Mouse (Mus musculus) naive thymus-derived CD4-positive, alpha-beta T cell, adult 2 months (primary cell): ENCODE measurements around the gene Mrpl35.
"Not testable (repeated sequence)": the region's sequence is repeated elsewhere in the genome, so short reads cannot be mapped to it uniquely, and the experiment has no call there.

Experiments used
- DNase-seq: peaks from one replicate; pipeline ENCODE4 v3.0.0-alpha.2; 2011; ENCODE audit warnings: low read depth

The Mrpl35 gene

DNA sequence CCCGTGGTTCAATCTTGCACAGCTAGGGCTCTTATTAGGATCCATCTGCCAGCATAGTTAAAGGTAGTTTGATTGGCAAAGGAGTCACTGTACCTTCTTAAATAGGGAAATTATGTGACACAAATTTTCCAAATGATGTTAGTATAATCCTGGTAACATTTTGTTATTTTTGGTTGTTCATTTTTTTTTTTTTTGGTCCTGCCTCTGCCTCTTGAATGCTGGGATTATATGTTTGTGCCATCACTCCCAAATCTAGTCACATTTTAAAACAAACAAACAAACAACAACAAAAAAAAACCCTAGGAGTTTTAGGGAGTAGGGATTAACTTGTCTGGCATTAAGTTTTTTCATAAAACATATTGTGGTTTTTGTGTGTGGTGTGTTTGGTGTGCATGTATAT is at the start of gene Mrpl35:
Gene Mrpl35, minus strand, starts transcription at position 101 of the 400 bp plus-strand sequence.
- no peak for DNase-seq

DNA sequence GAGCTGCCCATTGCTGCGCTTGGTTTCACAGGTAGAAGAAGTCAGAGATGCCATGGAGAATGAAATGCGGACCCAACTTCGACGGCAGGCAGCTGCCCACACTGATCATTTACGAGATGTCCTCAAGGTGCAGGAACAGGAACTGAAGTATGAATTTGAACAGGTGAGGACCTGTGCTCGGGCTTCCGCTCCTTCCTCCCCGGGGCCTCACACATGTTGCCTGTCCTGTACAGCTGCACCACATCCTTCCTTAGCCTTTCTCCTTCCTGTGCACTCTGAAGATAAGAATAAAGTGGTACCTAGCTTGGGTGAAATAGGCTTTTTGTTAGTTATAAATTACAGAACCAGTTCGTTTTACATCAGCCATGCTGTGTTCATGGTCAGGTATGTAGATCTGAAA is 44.6 kb upstream of the Mrpl35 start:
- peak; percentile 44 for DNase-seq

DNA sequence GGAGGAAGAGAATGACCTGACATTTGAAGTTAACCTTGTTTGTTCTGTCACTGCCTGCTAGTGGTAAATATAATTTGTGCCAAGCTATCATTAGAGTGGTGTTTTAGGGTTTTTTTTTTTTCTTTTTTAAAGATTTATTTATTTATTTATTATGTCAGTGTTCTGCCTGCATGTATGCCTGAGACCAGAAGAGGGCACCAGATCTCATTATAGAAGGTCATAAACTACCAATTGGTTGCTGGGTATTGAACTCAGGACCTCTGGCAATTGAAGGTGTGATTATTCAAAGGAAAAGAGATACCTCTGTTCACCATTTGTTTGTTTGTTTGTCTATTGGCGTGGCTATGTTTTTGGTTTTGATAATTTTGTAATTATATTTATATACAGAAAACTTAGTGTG is 42.0 kb upstream of the Mrpl35 start:
- peak; percentile 60 for DNase-seq

DNA sequence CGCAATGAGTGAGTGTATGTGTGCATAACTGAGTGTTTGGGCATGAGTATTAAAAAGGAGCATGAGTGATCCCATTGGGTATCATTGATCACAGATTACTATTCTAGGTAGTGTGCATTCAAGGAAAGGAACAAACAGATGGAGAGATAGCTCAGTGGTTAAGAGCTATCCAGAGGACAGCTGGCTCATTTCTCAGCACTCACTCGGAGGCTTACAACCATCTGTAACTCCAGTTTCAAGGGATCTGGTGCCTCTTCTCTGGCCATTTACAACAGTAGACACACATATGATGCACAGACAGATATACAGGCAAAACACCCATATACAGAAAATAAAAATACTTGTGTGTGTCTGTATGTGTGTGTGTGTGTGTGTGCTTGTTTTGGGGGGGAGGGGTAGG is 41.0 kb upstream of the Mrpl35 start:
- no peak for DNase-seq

DNA sequence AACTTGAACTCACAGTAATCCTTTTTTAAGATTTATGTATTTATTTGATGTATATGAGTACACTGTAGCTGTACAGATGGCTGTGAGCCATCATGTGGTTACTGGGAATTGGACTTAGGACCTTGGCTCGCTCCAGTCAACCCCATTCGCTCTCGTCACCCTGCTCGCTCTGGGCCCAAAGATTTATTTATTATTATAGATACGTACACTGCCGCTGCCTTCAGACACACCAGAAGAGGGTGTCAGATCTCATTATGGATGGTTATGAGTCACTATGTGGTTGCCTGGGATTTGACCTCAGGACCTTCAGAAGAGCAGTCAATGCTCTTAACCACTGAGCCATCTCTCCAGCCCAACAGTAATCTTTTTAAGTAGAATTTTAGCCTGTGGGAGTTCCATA is 20.1 kb upstream of the Mrpl35 start:
- not testable (repeated sequence) for DNase-seq

DNA sequence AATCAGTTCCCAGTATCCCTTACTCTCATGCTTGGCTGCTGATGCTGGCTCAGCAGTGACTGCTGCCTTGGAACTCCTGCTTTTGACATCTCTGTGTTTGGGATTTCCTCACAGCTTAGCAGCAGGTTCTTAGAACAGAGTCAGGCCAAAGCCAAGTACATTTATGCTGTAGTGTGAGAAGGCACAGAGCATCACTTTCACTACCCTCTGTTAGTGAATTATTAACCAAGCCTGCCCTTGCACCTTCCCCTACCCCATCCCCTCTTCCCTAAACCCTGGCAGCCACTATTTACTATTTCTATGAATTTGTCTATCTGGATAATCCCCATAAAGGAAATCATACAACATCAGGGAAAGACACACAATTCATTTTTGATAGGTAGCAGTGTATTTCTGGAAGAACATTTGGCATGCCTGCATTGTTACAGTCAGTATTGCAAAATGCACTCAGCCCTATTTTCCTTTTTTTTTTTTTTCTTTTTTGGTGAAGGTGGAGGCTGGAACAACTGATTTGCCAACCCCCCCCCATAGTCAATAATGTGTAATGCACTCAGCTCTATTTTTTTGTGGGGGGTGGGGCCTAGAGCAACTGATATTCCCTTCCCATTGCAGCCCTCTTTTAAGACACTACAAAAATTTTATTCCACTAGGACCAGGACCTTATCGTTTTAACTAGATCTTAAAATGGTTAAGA is 14.0 kb upstream of the Mrpl35 start:
- no peak for DNase-seq

DNA sequence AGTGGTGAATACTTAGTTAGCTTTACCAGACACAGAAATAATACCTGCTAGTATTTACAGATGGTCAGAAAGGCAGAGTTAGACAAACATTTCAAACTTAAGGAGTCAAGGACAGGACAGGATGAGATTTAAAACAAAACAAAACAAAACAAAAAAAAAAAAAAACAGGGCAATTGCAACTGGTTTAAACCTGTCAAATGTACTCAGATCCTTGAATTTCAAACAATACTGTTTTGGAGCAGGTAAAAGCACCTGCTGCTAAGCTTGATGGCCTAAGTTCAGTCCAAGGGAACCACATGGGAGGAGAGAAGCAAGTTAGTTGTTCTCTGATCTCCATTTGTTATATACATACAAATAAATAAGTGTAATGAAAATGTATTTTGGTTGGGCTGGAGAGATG is 13.0 kb upstream of the Mrpl35 start:
- no peak for DNase-seq

DNA sequence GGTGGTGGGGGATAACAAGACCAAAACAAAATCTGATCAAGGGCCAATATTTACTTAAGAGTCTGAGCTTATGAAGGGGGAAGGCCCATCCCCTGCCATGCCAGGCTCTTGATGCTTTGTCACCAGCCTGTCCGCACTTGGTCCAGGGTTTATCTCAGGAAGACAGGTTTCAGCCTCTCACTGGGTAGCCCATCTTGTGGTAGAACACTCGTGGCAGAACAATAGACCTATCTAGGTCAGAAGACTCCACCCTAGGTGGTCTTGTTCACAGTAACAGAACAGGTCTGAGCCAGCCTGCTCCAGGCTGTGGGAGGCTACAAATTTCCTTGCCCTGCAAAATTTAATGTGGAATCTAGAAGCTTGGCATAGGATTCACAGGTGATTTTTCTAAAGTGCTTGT is 10.0 kb upstream of the Mrpl35 start:
- no peak for DNase-seq

DNA sequence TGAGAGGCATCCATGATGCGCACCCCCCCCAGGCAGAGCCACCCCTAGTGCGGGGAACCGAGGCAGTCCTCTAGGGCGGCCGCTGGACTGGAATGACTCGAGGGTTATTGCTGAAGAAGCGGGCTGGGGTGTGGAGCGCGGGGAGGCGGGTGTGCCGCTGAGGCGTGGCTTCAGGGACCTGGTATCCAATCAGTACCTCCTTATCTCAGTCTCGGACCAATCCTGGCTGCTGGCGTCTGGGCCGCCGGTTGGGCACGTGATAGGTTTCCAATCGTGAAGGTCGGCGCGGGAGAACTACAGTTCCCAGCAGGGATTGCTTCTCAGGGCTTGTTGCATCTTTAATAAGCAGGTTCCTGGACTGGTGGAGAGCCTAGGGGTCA is 4.8 kb upstream of the Mrpl35 start:
- peak; percentile 95 for DNase-seq

DNA sequence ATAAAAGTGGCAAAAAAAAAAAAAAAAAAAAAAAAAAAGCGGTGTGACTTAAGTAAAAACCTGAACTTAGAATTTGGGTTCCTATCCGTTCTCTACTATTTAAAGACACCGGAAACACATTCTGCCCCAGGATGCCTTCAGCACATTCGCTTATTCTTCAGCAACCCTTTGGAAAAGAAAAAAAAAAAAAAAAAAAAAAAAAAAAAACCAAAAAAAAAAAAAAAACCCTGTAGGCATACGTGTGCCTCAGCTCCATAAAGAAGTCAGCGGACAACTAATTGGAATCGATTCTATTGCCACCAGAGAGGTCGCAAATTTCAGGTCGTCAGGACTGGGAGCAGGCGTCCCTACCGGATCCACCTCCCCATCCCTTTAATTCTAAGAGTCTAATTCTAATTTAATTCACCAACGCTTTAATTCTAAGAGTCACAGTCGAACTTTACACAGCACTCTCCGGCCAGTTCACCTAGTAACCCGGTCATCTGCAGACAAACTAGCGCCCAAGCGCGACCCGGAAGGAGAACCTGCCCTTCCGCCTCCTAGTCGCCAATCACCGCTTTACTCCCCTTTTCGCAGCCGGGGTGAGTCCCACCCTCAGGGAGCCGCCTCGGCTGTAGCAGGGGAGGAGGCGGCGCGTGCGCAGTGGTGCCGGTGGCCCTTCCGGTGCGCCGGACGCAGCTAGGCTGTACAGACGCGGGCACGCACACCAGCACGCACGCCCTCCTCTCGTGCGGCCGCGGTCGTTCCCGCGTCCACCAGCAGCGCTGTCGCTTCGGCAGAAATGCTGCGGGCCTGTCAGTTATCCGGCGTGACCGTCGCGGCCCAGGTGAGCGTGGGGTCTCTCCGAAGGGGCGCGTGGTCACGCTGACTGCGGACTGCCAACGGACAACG is 4.2 kb upstream of the Mrpl35 start, which contains the start of gene Immt:
Gene Immt, plus strand, starts transcription at position 642 of the 891 bp plus-strand sequence.
- DNase-seq: peak; percentile 93

DNA sequence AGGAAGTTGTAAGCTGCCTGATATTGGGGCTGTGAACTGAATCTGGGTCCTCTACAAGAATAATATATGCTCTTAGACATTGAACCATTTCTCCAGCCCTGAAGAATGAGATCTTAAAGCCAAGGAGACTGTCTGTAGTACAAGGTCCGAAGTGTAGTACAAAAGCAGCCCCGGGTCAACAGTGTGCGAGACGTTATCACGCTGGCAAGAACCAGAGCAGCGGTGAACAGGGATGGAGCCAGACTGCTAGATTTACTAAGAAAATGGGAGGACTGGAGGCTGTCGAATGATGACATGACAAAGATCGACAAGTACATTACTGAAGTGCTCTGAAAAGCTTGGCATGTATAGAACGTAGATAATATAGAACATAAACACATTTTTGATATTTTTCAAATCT is 3.0 kb upstream of the Mrpl35 start:
- no peak for DNase-seq

DNA sequence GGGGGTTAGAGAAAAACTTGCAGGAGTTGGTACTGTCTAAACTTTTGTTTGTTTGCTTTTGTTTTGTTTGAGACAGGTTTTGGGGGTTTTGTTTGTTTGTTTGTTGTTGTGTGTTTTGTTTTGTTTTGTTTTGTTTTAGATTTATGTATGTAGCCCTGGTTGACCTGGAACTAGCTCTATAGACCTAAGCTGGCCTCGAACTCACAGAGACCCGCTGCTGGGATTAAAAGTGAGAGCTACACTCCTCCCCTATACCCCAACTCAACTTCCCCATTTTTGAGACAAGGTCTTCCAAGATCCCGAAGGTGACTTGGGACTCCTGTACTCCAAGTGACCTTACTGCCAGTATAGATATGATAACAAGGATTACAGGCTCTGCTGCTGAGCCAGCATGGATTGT is 2.8 kb downstream of the Mrpl35 start:
- DNase-seq: no peak

DNA sequence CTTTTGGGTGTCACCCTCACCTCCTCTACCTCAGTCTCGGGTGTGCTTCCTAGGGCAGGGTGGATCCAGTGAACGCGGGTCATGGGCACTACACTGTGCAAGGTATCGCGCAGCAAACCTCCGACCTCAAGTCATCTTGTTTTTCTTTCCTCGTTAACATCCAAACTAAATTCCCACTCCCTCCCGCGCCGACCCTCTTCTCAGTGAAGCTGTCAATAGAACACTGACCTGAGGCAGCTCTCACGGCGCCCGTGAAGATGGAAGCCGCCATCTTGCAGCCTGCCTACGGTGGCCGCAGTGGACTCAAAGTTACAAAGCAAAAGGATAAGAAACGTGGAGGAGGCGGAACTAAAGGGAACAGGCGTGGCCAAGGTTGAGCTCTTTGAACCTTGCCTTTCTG is 3.3 kb downstream of the Mrpl35 start:
- DNase-seq: peak; percentile 91

DNA sequence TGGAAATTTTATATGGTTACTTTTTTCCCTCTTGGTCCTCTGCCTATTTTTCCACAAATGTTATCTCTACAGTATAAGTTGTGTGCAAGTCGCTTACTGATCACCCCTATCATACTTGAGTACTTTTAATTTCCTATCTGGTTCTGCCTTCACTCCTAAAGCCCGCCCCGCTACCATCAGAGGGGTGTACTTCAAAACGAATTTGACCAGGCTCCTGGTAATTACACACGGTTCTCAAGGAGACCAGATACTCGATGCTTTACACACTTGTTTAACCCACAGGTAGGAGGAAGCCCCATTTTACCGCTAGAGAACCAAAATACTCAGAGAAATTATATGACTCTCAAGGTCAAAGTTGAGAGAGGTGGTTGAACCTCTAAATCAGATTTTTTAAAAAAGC is 3.7 kb downstream of the Mrpl35 start:
- DNase-seq: no peak

DNA sequence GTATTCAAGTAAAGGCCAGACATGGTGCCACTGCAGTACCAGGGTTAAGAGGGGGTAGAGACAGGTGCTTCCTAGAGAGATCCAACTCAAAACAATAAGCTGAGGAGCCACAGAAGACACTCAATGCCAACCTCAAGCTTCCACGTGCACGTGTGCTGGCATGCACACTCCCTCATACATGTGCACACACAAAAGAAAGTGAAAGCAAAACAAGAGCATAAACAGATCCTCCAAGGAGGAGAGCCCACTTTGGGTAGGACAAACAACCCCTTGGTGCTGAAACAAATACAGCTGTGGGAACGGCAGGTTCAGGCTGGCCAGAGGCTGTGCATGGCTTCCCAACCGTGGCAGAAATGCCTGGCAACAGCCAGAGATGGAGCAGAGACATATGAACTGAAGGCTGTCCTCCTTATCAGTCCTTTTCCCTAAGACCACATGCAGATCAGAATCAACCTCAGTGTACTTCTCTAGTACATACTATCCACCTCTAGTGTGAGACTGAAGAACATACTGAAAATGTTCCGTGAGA is 6.9 kb downstream of the Mrpl35 start:
- no peak for DNase-seq

DNA sequence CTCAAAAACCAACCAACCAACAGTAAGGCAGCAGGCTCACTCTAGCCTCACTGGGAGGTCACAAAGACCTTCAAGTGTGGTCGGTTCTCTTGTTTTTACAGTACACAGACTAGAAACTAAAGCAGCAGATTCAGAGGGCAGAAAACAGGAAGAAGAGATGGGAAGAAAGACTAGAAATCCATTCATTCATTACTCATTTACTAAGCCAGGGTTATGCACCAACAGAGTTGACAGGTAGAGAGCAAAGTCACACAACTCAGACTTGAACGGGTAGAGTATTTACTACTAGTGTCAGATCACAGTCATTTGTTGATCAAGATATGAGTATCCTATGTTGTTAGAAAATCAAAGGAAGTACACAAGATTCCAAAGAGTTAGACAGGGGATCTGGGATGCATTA is 13.9 kb downstream of the Mrpl35 start:
- DNase-seq: no peak

DNA sequence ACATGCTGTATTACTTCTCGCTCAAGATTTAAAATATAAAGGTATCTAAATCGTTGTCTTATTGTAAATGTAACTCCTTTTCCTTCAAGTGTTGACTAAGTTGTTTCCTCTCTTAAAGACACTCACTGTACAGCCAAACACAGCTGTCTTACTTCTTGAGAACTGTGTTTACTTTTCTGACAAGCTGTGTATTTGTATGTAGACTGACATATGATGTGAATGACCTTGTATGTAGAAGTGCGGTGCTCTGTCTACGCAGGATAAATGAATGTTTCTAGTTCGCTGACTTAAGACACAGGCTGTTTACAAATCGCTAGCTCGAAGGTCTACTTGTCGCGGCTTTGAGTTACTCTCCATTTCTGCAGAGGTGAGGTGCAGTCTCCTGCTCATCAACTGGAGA is 16.9 kb downstream of the Mrpl35 start:
- no peak for DNase-seq

DNA sequence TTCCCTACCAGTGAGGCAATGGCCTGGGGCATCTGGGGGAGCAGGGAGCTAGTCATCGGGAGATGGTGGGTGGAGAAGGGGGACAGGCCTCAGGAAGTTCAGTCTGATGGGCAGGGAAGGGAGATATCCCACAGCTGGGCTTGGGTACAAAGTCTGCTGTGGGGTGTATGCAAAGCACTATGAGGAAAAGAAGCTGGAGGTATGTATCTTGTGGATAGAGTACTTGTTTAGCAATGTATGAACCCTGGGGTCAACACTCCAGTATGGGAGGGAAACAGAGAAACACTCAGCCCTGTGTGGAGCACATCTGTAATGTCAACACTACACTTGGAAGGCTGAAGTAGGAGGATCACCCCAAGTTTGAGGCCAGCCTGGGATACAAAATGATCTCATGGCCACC is 20.1 kb downstream of the Mrpl35 start:
- no peak for DNase-seq

DNA sequence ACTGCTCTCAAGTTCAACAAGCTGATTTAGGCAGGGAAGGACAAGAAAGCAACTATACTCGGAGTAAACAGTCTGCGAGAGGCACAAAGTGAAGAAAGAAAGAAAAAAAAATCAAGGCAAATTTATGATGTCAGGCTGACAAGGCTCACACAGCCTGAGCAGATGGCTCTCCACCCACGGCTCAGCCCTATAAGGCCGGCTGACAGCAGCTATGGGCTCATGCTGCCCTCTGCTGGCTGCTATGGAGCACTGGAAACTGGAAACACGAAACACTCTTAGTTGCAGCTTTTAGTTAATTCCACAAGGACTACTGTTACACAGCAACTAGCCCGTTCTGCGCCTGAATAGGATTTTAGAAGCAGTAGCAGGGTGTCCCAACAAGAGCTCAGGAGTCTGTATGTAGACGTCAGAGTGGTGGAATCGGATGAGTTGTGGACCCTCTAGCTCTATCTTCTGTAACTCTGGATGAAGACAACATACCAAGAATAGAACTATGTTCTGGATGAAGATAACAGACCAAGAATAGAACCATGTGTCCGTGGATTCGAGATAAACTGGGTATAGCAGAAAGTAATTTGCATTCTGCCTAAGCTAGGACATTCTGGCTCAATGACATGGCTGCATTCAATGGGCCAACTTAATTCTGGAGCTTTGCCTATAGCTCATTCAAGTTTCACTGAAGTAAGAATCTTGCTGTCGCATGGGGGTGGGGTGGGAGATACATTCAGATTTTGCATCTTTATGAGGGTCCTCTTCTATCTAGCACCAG is 22.5 kb downstream of the Mrpl35 start:
- DNase-seq: peak; percentile 83

DNA sequence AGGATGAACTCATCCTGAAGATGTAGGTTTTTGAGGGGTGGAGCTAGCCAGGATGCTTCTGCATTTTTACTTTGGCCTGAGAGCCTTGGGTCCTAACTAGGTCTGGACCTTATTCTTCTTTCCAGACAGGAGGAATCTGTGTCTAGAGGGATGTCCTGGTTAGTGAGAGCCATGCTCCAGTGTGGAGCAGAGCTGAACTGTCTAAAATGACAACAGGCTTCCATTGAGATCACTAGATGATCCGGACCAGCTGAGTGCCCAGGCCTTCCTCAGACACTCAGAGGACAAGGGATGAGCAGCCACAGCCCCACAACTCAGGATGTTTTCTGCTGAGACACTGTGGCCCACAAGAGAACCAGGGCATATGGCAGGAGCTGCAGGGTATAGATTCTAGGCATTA is 23.2 kb downstream of the Mrpl35 start:
- DNase-seq: no peak

DNA sequence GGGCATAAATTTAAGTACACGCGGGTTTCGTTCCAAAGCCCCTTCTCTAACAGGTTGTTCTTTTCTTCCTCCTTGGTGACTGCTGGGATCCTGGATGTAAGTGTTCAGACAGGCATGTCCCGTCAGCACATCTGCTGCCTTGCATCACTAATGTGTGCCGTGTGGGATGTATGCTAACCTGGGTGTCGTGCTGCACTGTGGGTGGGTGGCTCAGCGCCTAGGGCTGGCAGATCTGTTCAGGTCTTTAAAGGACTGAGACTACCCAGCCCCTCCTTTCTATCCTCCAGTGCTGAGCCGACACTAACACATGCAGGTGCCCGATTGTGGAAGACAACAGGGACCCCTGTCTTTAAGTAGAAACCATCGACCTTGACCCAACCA is 25.1 kb downstream of the Mrpl35 start:
- DNase-seq: no peak

DNA sequence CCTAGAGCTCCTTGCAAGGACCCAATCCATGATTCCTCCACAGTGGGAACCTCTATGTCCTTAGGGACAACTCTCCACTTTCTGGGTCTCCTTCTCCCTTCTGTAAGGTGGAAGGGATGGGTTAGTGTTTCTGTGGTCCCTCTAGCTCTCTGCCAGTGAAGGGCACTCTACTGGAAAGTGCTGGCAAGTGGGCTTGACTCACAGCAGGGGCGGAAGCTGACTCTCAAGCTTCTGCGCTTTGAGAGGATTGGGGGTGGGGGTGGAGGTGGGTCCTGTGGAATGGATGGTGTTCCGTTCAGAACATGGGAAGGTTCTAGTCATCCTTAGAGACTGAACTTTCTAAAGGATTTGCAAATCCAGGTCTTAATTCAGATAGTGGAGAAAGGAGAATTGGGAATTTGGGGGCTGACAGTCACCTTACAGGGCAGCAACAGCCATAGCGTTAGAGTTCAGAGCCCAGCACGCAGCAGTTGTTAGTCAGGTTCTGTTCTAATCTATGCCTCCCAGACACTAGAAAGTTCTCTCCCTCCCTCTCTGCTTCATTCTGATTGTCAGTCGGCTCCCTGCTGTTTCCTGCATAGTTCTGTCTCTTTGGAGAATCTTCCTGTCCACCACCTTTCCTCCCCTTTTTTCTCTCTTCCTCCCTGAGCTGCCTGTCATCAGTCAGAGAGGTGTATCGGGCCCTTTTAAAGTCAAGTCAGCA is 25.6 kb downstream of the Mrpl35 start:
- DNase-seq: no peak
